Mouse (Mus musculus) splenic B cell, adult 2 months (primary cell): ENCODE measurements at regions not wholly inside any gene's neighbourhood (a gene's known extent, or its start where the extent isn't known, plus 50 kb on each side); places are given as distances from the start of the nearest gene placed in this dataset.
A peak's percentile ranks its signal among the peaks of the same experiment; 100 is the strongest.

Experiments used
- DNase-seq: peaks from one replicate; pipeline ENCODE4 v3.0.0-alpha.2; 2011; ENCODE audit warnings: low read depth, low spot score
- H3K27me3 ChIP-seq: 2 replicates; pipeline ENCODE4 v1.6.1; 2012; ENCODE audit warnings: mild to moderate bottlenecking, low read length, moderate library complexity, mixed read lengths; ENCODE audit not compliant: control insufficient read depth, poor library complexity, insufficient read depth, severe bottlenecking
- H3K36me3 ChIP-seq: 2 replicates; pipeline ENCODE4 v1.6.1; 2012; ENCODE audit warnings: mild to moderate bottlenecking, low read length, moderate library complexity, mixed read lengths; ENCODE audit not compliant: control insufficient read depth, poor library complexity, insufficient read depth, severe bottlenecking

DNA sequence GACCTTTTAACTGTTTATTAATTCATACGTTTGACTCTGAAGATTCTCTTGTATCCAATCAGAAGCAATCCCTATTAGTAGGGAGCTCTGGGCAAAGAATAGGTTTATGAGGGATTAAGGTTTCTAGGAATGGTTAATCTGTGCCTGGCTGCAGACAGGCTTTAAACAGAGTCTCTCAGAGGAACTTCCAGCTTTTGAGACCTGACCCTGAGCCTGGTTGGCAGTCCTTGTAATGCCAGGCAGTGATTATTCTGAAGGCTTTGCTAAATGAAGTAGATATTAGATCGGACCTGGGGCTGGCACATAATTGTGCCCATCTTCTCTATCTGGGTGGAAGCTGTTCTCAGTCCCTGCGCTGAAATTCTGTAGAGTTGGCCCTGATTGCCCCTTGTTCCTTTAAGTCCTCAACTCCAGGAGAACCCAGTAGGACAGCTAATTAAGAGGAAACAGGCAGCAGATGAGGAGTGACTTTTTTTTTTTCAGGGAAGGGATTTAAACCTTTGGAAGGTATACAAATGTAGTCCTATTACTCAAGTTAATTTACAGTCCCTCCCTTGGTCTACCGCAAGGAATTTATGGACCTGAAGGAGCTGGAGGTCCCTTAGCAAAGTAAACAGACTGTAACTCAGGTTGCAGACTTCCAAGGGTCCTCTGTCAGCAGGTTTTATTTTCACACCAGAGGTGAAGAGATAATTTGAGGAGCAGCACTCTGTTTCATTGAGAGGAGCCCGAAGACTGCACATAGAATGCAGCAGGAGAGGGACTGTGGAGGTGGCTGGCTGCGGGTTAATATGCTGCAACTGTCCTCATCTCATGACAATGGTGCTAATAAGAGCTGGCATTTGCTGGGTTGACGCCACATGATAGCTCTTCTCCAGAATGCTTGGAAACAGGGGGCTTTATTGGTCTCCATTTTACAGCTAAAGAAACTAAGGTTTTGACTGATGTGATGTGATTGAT is 595.7 kb downstream of the Bcl11a start:
- Histone ChIP-seq H3K27me3 (no peaks in the 10 kb centered on the region; the same call in 1 of the 2 replicates), H3K36me3 (no peaks in the 10 kb centered on the region)
- DNase-seq: no peak

DNA sequence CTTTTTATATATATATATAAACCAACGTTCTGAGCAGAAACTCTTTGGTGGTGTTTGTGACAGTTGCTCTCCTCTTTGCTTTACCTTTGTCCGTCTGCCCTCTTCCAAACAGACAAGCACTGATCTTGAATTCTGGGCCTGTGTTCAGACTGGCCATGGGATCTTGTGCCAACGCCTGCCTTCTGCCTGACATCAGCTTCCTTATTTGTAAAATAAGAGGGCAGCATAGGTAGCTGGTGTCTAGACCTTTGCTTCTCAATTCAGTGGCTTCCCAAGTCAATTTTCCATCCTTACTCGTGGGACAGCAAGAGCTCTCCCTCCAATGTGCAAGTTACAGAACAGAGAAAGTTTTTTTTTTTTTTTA is 596.3 kb downstream of the Bcl11a start:
- no peaks in the 10 kb centered on the region; the same call in 1 of the 2 replicates for H3K27me3 ChIP-seq
- no peaks in the 10 kb centered on the region for H3K36me3 ChIP-seq
- no peak for DNase-seq

DNA sequence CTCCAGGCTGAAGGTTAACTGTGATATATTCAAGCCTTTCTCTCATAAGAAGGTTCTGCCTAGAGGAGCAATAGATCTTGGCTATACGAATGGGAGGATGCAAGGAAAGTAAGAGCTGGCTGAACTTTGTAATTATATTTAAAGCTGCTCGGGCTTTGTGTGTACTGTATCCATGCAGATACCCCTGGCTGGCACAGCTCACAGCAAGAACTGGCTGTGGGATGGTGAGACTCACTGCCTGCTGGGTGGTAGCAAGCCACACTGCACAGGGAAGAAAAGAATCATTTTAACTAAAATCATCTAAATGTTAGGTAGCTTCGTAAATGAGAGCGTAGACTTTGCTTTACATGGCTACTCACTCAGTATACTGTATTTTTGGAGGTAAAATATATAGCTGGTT is 599.2 kb downstream of the Bcl11a start:
- DNase-seq: no peak
- H3K27me3 ChIP-seq: no peaks in the 10 kb centered on the region; the same call in 1 of the 2 replicates
- no peaks in the 10 kb centered on the region for H3K36me3 ChIP-seq

DNA sequence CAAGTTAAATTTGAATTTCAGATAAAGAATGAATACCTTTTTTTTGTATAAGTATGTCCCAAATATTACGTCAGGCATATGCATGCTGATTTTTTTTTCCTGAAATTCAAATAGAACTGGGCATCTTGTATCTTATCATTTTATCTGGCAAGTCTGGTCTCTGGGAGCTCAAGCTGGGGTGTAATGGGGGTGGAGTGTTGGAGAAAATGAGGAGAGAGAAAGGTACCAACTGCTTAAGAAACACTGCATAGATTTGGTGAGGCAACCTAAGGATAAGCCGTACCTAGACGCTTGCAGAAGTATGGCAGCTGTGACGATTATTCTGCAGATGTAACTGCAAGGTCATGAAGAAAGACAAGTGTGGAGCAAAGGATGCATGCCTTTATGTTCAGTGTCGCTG is 601.7 kb downstream of the Bcl11a start:
- Histone ChIP-seq H3K27me3 (no peaks in the 10 kb centered on the region; the same call in 1 of the 2 replicates), H3K36me3 (no peaks in the 10 kb centered on the region)
- no peak for DNase-seq

DNA sequence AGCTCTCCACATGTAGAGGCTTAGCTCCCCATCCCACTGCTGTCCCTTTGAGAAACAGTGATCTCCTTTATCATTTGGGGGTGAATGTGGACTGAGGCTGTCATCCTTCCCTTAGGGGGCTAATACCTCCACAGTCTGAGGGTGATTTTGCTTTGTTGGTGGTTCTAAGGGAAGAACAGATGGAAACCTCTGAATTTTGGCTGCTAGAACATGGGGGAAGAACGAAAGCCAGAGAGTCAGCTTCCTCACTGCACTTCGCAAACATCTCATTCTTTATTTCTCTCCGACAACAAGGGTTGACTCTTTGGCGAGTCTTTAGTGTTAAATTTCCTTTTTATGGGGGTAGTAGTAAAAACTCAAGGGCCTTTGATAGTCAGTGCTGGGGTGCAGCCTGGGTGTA is 604.6 kb downstream of the Bcl11a start:
- no peak for DNase-seq
- Histone ChIP-seq H3K36me3 (no peaks in the 10 kb centered on the region), H3K27me3 (no peaks in the 10 kb centered on the region)

DNA sequence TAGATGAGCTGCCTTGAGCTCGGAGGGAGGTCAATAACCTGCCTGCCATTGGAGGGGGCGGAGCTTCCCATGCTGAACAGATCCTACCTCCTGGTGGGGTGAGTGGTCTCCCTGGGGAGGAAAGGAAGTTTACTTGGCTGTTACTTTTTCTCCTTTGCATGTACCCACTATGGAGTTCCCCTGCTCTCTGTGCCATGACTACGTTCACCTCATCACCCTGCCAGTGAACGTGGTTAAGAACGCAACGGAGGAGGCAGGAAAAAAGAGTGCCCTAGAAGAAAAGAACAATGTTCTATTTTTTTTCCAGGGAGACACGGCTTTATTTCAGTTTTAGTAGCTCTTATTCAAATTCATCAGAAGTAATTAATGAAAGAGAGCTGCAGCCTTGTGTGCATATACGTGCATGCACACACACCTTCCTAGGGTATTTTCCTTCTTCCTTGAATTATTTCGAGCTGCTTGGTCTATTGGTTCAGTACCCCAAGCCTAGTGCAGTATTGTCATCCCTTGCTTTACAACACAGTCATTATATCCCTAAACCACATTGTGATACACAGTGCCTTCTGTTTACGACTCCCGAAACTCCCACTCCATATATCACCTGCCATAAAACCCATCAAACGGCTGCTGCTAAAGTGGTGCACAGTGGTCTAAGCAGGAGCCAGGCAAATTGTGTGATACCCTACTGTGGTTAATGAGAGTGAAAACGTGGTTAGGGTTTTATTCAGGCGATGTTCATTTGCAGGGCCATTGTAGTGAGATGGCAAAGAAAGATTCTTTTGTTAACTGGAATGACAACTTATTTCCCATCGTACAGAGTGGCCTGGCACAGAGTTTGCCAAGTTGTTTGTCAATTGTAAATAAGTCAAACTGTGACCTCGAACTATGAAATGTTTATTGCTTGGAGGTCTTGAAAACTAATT is 608.0 kb downstream of the Bcl11a start:
- Histone ChIP-seq H3K36me3 (no peaks in the 10 kb centered on the region), H3K27me3 (no peaks in the 10 kb centered on the region)
- no peak for DNase-seq

DNA sequence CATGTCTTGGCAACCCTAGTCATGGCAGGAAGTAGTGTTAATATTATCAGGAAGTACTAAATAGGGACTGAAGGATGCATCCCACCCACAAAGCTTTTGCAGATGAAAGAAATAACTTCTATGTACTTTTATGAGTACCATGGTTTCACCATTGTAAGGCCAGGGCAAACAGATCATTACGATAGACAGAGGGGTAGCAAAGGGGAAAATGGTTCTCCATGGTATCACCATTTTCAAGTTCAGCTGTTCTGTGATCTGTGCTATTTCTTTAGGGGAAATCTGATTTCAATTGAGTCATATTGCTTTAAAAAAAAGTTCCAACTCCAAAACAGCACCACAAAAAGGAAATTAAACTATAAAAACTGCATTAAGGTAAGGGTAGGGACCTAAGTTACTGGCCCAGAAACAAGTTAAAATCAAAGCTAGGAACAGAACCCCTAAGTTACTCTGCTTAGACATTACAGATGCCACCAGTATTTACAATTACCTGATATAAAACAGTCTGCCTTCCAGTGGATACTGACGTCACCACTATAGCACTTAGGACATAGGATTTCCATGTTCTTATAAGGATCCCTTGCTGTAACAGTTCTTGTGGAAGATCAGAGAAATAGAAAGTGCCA is 610.4 kb downstream of the Bcl11a start:
- no peak for DNase-seq
- Histone ChIP-seq H3K36me3 (no peaks in the 10 kb centered on the region), H3K27me3 (no peaks in the 10 kb centered on the region)

DNA sequence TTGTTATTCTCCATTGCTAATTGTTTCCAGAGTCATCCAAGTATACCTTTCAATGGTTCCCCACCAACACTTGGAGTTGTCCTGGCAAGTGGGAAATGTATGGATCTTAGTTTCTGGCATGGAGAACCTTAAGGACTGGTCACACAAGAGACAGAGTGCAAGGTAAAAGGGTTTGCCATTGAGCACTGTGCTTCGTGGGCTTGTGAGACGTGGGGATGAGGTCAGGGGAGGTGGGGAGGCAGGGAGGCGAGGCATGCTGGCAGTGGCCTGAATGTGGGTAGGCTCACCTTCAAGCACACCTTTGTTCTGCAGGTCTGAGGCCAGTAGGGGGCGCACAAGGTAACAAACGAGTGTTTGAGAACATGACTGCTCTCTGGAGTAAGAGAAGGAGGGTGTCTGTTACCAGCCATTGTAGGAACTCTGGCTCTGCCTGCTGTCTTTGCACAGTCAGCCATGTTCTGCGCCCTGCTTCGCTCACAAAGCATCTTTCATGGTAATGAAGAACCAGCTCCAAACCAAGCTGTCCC is 612.0 kb downstream of the Bcl11a start:
- peak; percentile 76 for DNase-seq
- H3K36me3 ChIP-seq: no peaks in the 10 kb centered on the region
- H3K27me3 ChIP-seq: no peaks in the 10 kb centered on the region

DNA sequence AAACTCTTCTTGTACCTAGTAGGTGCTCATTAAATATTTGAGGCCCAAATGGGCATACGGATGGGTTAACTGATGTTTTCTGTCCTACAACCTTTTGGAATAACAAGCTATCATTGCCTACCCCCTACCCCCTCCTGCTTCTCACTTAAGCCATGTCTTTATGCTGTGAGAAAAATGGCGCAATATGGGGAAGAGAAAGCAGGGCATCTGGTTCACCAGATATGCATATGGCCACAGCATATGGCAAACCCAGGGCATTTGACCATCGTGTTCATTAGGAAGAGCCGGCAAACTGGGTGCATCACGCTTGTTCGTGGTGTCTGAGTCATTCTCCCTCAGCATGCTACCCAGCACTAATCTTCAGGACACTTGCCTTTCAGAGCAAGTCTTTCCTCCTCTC is 616.1 kb downstream of the Bcl11a start:
- Histone ChIP-seq H3K27me3 (no peaks in the 10 kb centered on the region), H3K36me3 (no peaks in the 10 kb centered on the region)
- no peak for DNase-seq

DNA sequence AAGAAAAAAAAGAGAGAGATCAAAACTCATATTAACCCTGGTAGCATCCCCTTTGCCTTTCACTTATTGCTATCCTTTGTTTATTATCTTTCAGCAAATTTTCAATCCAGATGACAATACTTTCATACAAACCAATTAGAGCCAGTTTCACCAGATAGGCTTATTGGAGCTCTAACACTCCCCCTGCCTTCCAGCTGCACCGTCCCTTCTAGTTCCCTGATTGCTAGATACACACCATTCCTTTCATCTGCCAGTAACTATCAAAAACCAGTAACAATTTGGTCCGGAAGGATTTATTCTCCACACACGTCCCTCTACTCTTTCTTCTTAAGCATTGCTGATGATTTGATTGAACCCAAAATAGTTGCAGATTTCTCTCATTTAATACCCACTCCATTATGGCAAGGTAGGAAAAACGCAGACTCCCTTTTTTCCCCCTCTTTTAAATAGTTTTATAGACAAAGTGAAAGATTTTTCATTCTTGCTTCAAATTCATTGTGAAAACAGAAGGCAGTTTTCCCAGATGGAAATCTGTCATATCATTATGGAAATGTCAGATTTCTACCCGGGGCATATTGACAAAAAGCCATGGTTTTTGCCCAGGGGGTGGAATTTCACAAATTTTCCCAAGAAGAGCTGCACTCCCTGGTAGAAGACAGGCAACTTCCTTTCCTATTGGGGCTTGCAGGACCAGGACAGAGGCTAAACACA is 617.3 kb downstream of the Bcl11a start:
- Histone ChIP-seq H3K27me3 (no peaks in the 10 kb centered on the region), H3K36me3 (no peaks in the 10 kb centered on the region)
- DNase-seq: no peak

DNA sequence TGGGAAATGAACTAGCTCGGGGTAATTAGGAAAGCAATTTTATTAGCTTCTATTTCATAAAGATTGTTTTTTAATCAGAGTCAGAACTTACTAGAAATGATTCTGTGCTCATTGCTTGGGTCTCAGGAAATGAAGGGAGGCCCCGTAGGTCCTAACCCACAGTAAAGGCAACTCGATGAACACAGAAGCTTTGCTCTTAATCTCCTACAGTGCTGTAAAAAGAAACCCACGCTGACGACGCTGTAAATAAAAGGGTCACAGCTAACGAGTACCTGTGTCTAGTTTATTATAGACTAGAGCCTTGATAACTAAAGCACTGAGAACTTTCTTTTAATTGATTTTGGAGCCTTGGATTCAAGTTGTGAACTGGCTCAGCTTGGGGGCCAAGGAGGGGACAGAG is 618.7 kb downstream of the Bcl11a start:
- Histone ChIP-seq H3K27me3 (no peaks in the 10 kb centered on the region), H3K36me3 (no peaks in the 10 kb centered on the region)
- no peak for DNase-seq

DNA sequence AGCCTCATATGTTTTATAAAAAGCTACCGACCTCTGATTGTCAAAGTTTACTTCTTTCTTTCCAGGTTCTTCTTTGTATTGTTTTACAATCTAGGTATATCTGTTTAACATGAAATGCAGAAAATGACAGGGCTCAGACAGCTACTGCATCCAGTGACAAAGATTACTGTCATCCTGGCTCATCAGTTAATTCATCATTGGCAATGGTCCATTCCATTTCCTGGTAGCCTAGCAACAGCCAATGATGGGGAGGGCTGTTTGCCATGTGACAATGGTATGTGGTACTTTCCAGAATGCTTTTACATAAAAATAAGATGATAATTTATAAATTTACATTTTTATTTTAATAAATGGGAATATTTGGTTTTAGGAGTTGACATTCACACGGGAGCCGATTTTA is 630.9 kb downstream of the Bcl11a start:
- no peaks in the 10 kb centered on the region for H3K27me3 ChIP-seq

DNA sequence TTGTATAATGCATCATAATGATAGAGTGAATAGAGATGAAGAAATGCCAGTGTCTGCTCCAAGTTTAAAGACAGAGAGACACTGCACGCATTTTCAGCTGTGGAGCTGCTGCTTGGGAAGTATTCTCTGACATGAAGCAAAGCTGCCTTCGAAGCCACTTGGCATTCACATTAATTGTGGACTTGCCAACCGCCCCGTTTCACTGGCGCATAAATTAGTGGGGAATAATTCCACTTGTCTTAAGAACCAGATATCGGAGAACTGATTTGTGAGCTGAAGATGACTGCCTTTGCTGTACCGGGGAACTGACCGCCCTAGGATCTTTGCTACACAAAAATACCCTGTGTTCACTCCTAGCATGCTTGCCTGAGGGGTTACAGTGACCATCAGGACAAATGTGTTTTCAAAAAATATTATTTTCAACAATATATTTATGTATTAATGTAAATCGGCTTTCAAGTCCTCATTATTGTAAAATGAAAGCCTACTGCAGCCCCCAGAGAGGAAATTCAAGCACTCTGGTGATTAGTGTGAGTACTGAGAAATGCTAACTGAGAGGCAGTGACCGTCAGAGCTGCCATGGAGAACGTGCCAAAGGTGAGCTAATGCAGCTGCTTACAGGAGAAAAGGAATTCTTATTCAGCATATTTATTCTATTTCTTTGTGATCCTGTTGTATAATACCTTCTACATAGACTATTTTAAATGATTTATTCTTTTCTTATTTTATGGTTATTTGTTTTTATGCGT is 638.9 kb downstream of the Bcl11a start:
- H3K36me3 ChIP-seq: no peaks in the 10 kb centered on the region
- no peaks in the 10 kb centered on the region for H3K27me3 ChIP-seq
- DNase-seq: no peak

More for the DNA sequence above, 630.9 kb downstream of the Bcl11a start:
- no peak for DNase-seq
- H3K36me3 ChIP-seq: no peaks in the 10 kb centered on the region
